Mouse (Mus musculus): ENCODE results near the gene Smndc1. TPM values are rescaled to one million over a fixed set of nuclear protein-coding genes. Genes with fewer than 3 reads are reported as not detected.

Gene Smndc1
- total and polyA plus RNA-seq, 2 experiments from 2014 or later: 9.0 to 32.0 TPM

DNA sequence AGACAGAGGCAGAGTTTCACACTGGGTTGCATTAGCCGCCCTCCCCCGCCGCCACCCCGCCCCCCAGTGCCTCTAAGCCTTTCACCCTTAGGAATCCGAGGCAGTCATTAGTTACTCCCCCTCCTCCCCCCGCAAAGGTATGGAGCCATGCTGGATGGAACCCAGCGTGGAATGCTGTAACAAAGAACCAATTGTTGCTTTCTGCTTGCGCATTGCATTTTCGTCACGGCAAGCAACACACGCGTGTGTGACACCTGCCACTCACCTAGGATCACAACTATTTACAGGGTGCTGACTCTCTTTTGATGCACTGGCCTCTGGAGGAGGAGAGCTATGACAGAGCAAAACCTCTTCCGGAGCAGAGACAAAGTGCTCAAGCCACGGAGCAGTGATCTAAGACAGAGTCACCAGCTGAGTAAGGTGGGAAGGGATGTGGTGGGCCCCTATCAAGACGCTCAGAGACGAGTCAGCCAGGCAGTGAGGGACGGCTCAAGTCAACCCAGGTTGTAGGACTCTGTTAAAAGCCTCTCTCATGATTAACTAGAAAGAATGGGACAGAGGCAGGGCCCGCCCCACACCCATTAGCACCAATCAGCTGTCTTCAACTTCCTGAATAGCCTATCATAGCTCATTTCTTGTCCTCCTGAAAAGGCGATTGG is 30.7 kb upstream of the Smndc1 start:
- 2% methylated on average over 19 of the region's 19 CpGs for WGBS
- TF ChIP-seq CTCF (IDR thresholded peaks at IDR 0.05; ENCODE audit: low read depth) (no peak), EP300 (IDR thresholded peaks at IDR 0.05; ENCODE audit: low read depth) (no peak)
- ATAC-seq (ENCODE audit: insufficient read depth, low read depth): peak; percentile 91

DNA sequence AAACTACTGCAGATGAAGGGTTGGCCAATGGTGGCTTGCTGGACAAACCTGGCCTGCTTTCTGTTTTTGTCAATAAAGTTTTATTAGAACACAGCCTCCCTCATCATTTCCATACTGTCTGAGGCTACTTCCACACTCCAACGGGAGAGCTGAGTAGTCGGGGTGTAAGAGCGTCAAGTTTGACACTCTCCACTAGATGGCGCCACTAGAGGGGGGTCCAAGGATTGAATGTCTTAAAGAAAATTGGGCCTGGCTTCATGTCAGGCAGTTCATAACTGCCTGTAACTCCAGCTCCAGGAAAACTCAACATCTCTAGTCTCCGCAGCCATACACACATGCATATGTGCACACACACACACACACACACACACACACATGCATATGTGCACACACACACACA is 29.5 kb upstream of the Smndc1 start:
- H3K27ac ChIP-seq (ENCODE audit: low read depth): no peak overlapping the region
- WGBS: 37% methylated on average over 5 of the region's 5 CpGs
- DNase-seq (ENCODE audit: low spot score): peak; percentile 69
- no peak overlapping the region for H3K9ac ChIP-seq (replicated peaks; ENCODE audit: low read depth, low read length)
- peak; percentile 21; the same call in 1 of the 2 replicates for ATAC-seq (ENCODE audit: insufficient read depth, low read depth)
- no peaks in the 10 kb centered on the region for H3K36me3 ChIP-seq (replicated peaks; ENCODE audit: control insufficient read depth, insufficient read depth, low read length)
- no peak for TF ChIP-seq EP300 (IDR thresholded peaks at IDR 0.05; ENCODE audit: low read depth)
- peak; percentile 72 for TF ChIP-seq CTCF (IDR thresholded peaks at IDR 0.05; ENCODE audit: low read depth)
- no peaks in the 10 kb centered on the region for H3K27me3 ChIP-seq (ENCODE audit: control insufficient read depth, insufficient read depth, low read length)
- no peak overlapping the region for H3K4me2 ChIP-seq (ENCODE audit: low read depth, low read length)
- peaks cover 4% of the 10 kb centered on the region for H3K4me1 ChIP-seq (ENCODE audit: control insufficient read depth, insufficient read depth)
- no peaks in the 10 kb centered on the region for H3K9me3 ChIP-seq (replicated peaks; ENCODE audit: control insufficient read depth, low read length)
- H3K4me3 ChIP-seq (ENCODE audit: low read depth, low read length): no peak overlapping the region

More for the DNA sequence above, 30.7 kb upstream of the Smndc1 start:
- Histone ChIP-seq H3K4me1 (ENCODE audit: control insufficient read depth, insufficient read depth) (peaks cover 5% of the 10 kb centered on the region), H3K27ac (ENCODE audit: low read depth) (peak overlapping the region; percentile 84), H3K9ac (replicated peaks; ENCODE audit: low read depth, low read length) (peak overlapping the region; percentile 41; the same call in 1 of the 2 replicates), H3K4me2 (ENCODE audit: low read depth, low read length) (peak overlapping the region; percentile 77), H3K27me3 (ENCODE audit: control insufficient read depth, insufficient read depth, low read length) (no peaks in the 10 kb centered on the region), H3K36me3 (replicated peaks; ENCODE audit: control insufficient read depth, insufficient read depth, low read length) (no peaks in the 10 kb centered on the region), H3K9me3 (replicated peaks; ENCODE audit: control insufficient read depth, low read length) (no peaks in the 10 kb centered on the region), H3K4me3 (ENCODE audit: low read depth, low read length) (peak overlapping the region; percentile 47)
- peak; percentile 91 for DNase-seq (ENCODE audit: low spot score)

DNA sequence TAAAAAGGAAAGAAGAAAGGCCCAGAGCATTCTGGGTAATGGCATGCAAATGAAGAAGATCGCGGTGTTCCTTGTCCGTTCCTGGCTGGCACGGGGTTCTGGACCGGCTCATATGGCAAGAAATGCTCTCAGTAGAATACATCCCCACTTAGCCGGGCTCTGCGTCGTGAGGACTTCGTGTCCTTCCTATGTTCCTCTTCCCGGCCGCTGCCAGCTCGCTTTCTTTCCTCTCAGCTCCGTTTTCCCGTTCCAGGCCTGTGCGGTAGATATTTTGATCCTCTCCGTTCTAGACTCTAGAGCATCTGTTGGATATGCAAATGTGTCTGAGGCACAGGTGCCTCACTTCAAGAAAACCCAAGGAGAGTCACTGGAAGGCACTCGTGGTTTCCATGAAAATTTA is 24.8 kb upstream of the Smndc1 start:
- Histone ChIP-seq H3K4me3 (ENCODE audit: low read depth, low read length) (no peak overlapping the region), H3K9ac (replicated peaks; ENCODE audit: low read depth, low read length) (no peak overlapping the region), H3K4me2 (ENCODE audit: low read depth, low read length) (no peak overlapping the region), H3K9me3 (replicated peaks; ENCODE audit: control insufficient read depth, low read length) (no peaks in the 10 kb centered on the region), H3K36me3 (replicated peaks; ENCODE audit: control insufficient read depth, insufficient read depth, low read length) (no peaks in the 10 kb centered on the region), H3K27me3 (ENCODE audit: control insufficient read depth, insufficient read depth, low read length) (no peaks in the 10 kb centered on the region), H3K27ac (ENCODE audit: low read depth) (no peak overlapping the region), H3K4me1 (ENCODE audit: control insufficient read depth, insufficient read depth) (peaks cover 13% of the 10 kb centered on the region)
- 82% methylated on average over 17 of the region's 17 CpGs for WGBS
- ATAC-seq (ENCODE audit: insufficient read depth, low read depth): no peak
- DNase-seq (ENCODE audit: low spot score): no peak
- TF ChIP-seq EP300 (IDR thresholded peaks at IDR 0.05; ENCODE audit: low read depth) (no peak), CTCF (IDR thresholded peaks at IDR 0.05; ENCODE audit: low read depth) (no peak)

DNA sequence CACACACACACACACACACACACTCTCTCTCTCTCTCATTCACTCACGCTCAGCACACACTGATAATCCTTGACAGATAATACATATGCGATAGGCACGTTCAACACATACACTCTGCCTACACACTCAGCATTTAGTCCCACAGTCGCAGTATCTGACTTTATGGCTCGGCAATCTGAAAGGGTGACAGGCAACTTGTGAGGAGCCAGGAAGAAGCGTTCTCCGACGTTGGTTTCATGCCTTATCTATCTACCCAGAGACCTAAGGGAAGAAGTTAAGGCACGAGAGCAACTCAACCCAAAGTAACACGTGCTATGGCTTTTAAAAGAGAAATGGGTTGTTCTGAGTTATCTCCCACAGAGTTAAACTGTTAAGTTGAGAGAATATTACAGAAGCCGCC is 24.3 kb upstream of the Smndc1 start:
- H3K4me2 ChIP-seq (ENCODE audit: low read depth, low read length): no peak overlapping the region
- 43% methylated on average over 11 of the region's 11 CpGs for WGBS
- ATAC-seq (ENCODE audit: insufficient read depth, low read depth) (no peak), DNase-seq (ENCODE audit: low spot score) (no peak)
- H3K9ac ChIP-seq (replicated peaks; ENCODE audit: low read depth, low read length): no peak overlapping the region
- TF ChIP-seq CTCF (IDR thresholded peaks at IDR 0.05; ENCODE audit: low read depth) (no peak), EP300 (IDR thresholded peaks at IDR 0.05; ENCODE audit: low read depth) (no peak)
- no peak overlapping the region for H3K27ac ChIP-seq (ENCODE audit: low read depth)
- H3K4me1 ChIP-seq (ENCODE audit: control insufficient read depth, insufficient read depth): peaks cover 17% of the 10 kb centered on the region
- H3K36me3 ChIP-seq (replicated peaks; ENCODE audit: control insufficient read depth, insufficient read depth, low read length): no peaks in the 10 kb centered on the region
- no peaks in the 10 kb centered on the region for H3K27me3 ChIP-seq (ENCODE audit: control insufficient read depth, insufficient read depth, low read length)
- H3K9me3 ChIP-seq (replicated peaks; ENCODE audit: control insufficient read depth, low read length): no peaks in the 10 kb centered on the region
- no peak overlapping the region for H3K4me3 ChIP-seq (ENCODE audit: low read depth, low read length)

DNA sequence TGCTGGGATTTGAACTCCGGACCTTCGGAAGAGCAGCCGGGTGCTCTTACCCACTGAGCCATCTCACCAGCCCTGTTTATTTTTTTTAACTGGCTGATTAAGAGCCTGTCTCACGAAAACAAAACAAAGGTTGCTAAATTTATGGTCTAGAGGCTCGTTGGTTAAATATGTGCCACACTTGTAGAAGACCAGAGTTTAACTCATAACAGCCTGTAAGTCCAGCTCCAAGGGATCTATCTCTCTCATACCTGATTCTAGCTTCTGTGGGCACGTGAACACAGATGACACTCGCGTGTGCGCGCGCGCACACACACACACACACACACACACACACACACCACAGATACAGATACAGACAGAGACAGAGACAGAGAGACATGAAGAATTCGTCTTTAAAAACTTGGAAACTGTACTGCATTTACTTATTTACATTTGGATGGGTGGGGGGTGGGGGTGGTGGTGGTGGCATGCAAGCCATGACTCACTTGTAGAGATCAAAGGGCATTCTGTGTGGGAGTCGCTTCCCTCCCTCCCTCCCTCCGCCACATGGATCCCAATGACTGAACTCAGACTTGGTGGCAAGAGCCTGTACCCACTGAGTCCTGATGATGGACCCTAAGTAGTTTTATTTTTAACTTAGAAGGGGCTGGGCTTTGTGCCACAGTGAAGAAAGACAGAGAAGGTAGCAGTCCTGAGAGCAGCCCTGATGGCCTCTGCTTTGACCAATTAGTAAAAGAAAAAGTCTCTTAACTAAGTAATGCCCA is 23.4 kb upstream of the Smndc1 start:
- ATAC-seq (ENCODE audit: insufficient read depth, low read depth): no peak

More for the DNA sequence above, 23.4 kb upstream of the Smndc1 start:
- H3K4me1 ChIP-seq (ENCODE audit: control insufficient read depth, insufficient read depth): peaks cover 17% of the 10 kb centered on the region
- no peaks in the 10 kb centered on the region for H3K9me3 ChIP-seq (replicated peaks; ENCODE audit: control insufficient read depth, low read length)
- no peaks in the 10 kb centered on the region for H3K27me3 ChIP-seq (ENCODE audit: control insufficient read depth, insufficient read depth, low read length)
- H3K4me3 ChIP-seq (ENCODE audit: low read depth, low read length): no peak overlapping the region
- no peaks in the 10 kb centered on the region for H3K36me3 ChIP-seq (replicated peaks; ENCODE audit: control insufficient read depth, insufficient read depth, low read length)
- DNase-seq (ENCODE audit: low spot score): no peak
- TF ChIP-seq CTCF (IDR thresholded peaks at IDR 0.05; ENCODE audit: low read depth) (no peak), EP300 (IDR thresholded peaks at IDR 0.05; ENCODE audit: low read depth) (no peak)
- H3K27ac ChIP-seq (ENCODE audit: low read depth): no peak overlapping the region
- H3K4me2 ChIP-seq (ENCODE audit: low read depth, low read length): no peak overlapping the region
- H3K9ac ChIP-seq (replicated peaks; ENCODE audit: low read depth, low read length): no peak overlapping the region
- 71% methylated on average over 15 of the region's 15 CpGs for WGBS
